Mouse (Mus musculus) heart, postnatal 0 days (tissue): ENCODE measurements around the gene P3h3.

Experiments
- CTCF ChIP-seq: IDR thresholded peaks from 2 replicates; pipeline ENCODE4 v1.5.1; 2016; ENCODE audit warnings: antibody characterized with exemption, control low read depth, low read depth
- EP300 ChIP-seq: IDR thresholded peaks from 2 replicates; pipeline ENCODE4 v1.6.1; 2016; ENCODE audit warnings: antibody characterized with exemption, low read depth

DNA sequence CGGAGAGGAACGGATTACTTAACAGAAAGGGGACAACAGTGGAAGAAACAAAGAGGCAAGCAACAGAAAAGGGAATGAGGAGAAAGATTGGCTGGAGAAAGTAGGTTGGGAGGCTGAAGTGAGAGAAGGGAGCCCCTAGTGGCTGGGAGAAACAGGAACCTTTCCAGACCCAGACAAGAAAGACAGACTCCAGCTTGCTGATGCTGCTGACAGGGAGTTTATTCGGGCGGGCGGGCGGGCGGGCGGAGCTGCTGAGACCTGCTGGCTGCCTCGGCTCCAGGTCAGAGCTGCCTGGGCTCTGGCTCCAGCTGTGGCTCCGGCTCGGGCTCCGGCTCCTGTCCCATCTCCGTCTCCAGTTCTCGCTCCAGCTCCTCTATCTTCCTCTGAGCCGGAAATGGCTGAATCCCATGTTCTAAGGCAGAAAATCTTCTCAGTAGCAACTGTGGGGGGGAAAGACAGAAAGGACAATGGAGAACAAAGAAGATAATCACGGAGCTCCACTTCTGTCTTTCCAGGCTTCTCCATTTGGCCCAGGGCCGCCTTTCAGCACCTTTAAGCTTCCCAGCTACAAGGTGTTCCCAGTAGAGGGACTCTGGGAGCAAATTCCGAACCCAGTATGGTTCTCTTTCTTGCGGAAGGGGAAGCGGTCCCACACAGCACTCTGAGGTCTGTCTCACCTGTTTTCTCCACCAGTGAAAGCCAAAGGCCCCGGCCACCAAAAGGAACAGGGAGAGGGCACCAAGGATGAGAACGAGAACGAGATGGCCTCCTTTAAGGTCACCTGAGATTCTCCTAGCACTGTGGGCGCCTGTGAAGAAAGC is 46.8 kb upstream of the P3h3 start:
- TF ChIP-seq CTCF (peak; percentile 66), EP300 (no peak)
